Mouse (Mus musculus): Measurements from ENCODE around the gene Plcg2. TPM values are rescaled to one million over a fixed set of nuclear protein-coding genes. Genes with fewer than 3 reads are reported as not detected.

Plcg2 gene
- total and polyA plus RNA-seq, 2 experiments: 0.95 to 1.8 TPM

GRCm38 (mm10) chr8:117595001-117595400 lies 96.9 kb downstream of the Plcg2 start:
- no peaks in the 10 kb centered on the region for H3K27me3 ChIP-seq (ENCODE audit: control insufficient read depth, insufficient read depth, low read length)
- H3K79me2 ChIP-seq (ENCODE audit: control insufficient read depth, insufficient read depth, low read length): no peaks in the 10 kb centered on the region
- WGBS: 17% methylated on average over 2 of the region's 2 CpGs
- H3K36me3 ChIP-seq (ENCODE audit: control insufficient read depth, insufficient read depth, low read length): no peaks in the 10 kb centered on the region
- H3K4me3 ChIP-seq (ENCODE audit: insufficient read depth, low read depth, low read length): no peak overlapping the region
- no peak overlapping the region for H3K27ac ChIP-seq (replicated peaks; ENCODE audit: insufficient read depth, low read depth, low read length)
- no peak overlapping the region for H3K9ac ChIP-seq (ENCODE audit: low read depth, low read length)
- peaks cover 7% of the 10 kb centered on the region; the same call in 1 of the 2 replicates for H3K4me1 ChIP-seq (ENCODE audit: control insufficient read depth, insufficient read depth, low read length)
- DNase-seq (ENCODE audit: extremely low read depth, low read depth, low spot score): peak; percentile 95
- no peak for TF ChIP-seq POLR2A (IDR thresholded peaks at IDR 0.05; ENCODE audit: extremely low read depth, insufficient read depth, low read length)
- no peak for TF ChIP-seq CTCF (IDR thresholded peaks at IDR 0.05; ENCODE audit: low read depth, low read length)

GRCm38 (mm10) chr8:117596777-117597176 lies 98.7 kb downstream of the Plcg2 start:
- H3K27ac ChIP-seq (replicated peaks; ENCODE audit: insufficient read depth, low read depth, low read length): no peak overlapping the region
- no peak for TF ChIP-seq CTCF (IDR thresholded peaks at IDR 0.05; ENCODE audit: low read depth, low read length)
- no peak for TF ChIP-seq POLR2A (IDR thresholded peaks at IDR 0.05; ENCODE audit: extremely low read depth, insufficient read depth, low read length)
- 73% methylated on average over 5 of the region's 5 CpGs for WGBS
- H3K4me3 ChIP-seq (ENCODE audit: insufficient read depth, low read depth, low read length): no peak overlapping the region
- no peaks in the 10 kb centered on the region for H3K79me2 ChIP-seq (ENCODE audit: control insufficient read depth, insufficient read depth, low read length)
- H3K27me3 ChIP-seq (ENCODE audit: control insufficient read depth, insufficient read depth, low read length): no peaks in the 10 kb centered on the region
- DNase-seq (ENCODE audit: extremely low read depth, low read depth, low spot score): no peak
- H3K36me3 ChIP-seq (ENCODE audit: control insufficient read depth, insufficient read depth, low read length): no peaks in the 10 kb centered on the region
- H3K9ac ChIP-seq (ENCODE audit: low read depth, low read length): no peak overlapping the region
- H3K4me1 ChIP-seq (ENCODE audit: control insufficient read depth, insufficient read depth, low read length): peaks cover 7% of the 10 kb centered on the region; the same call in 1 of the 2 replicates

GRCm38 (mm10) chr8:117600839-117601238 lies 102.7 kb downstream of the Plcg2 start:
- Histone ChIP-seq H3K4me1 (ENCODE audit: control insufficient read depth, insufficient read depth, low read length) (no peaks in the 10 kb centered on the region), H3K79me2 (ENCODE audit: control insufficient read depth, insufficient read depth, low read length) (no peaks in the 10 kb centered on the region), H3K4me3 (ENCODE audit: insufficient read depth, low read depth, low read length) (no peak overlapping the region), H3K36me3 (ENCODE audit: control insufficient read depth, insufficient read depth, low read length) (no peaks in the 10 kb centered on the region), H3K27ac (replicated peaks; ENCODE audit: insufficient read depth, low read depth, low read length) (no peak overlapping the region), H3K27me3 (ENCODE audit: control insufficient read depth, insufficient read depth, low read length) (no peaks in the 10 kb centered on the region), H3K9ac (ENCODE audit: low read depth, low read length) (no peak overlapping the region)
- whole genome bisulfite sequencing: 76% methylated on average over 13 of the region's 13 CpGs
- TF ChIP-seq CTCF (IDR thresholded peaks at IDR 0.05; ENCODE audit: low read depth, low read length) (peak; percentile 75), POLR2A (IDR thresholded peaks at IDR 0.05; ENCODE audit: extremely low read depth, insufficient read depth, low read length) (no peak)
- DNase-seq (ENCODE audit: extremely low read depth, low read depth, low spot score): no peak

- H3K36me3 ChIP-seq (ENCODE audit: control insufficient read depth, insufficient read depth, low read length): no peaks in the 10 kb centered on the region
- WGBS: 93% methylated on average over 12 of the region's 12 CpGs
- H3K79me2 ChIP-seq (ENCODE audit: control insufficient read depth, insufficient read depth, low read length): no peaks in the 10 kb centered on the region
- no peak for DNase-seq (ENCODE audit: extremely low read depth, low read depth, low spot score)
- no peak overlapping the region for H3K4me3 ChIP-seq (ENCODE audit: insufficient read depth, low read depth, low read length)
- no peak overlapping the region for H3K9ac ChIP-seq (ENCODE audit: low read depth, low read length)
- TF ChIP-seq POLR2A (IDR thresholded peaks at IDR 0.05; ENCODE audit: extremely low read depth, insufficient read depth, low read length): no peak
- TF ChIP-seq CTCF (IDR thresholded peaks at IDR 0.05; ENCODE audit: low read depth, low read length): no peak
- no peak overlapping the region for H3K27ac ChIP-seq (replicated peaks; ENCODE audit: insufficient read depth, low read depth, low read length)
- H3K4me1 ChIP-seq (ENCODE audit: control insufficient read depth, insufficient read depth, low read length): no peaks in the 10 kb centered on the region
- H3K27me3 ChIP-seq (ENCODE audit: control insufficient read depth, insufficient read depth, low read length): no peaks in the 10 kb centered on the region
Observed at GRCm38 (mm10) chr8:117604101-117604500, 106.0 kb downstream of the Plcg2 start.

- WGBS: 92% methylated on average over 14 of the region's 14 CpGs
- no peak overlapping the region for H3K4me3 ChIP-seq (ENCODE audit: insufficient read depth, low read depth, low read length)
- no peaks in the 10 kb centered on the region for H3K79me2 ChIP-seq (ENCODE audit: control insufficient read depth, insufficient read depth, low read length)
- H3K36me3 ChIP-seq (ENCODE audit: control insufficient read depth, insufficient read depth, low read length): no peaks in the 10 kb centered on the region
- no peak for DNase-seq (ENCODE audit: extremely low read depth, low read depth, low spot score)
- TF ChIP-seq CTCF (IDR thresholded peaks at IDR 0.05; ENCODE audit: low read depth, low read length) (no peak), POLR2A (IDR thresholded peaks at IDR 0.05; ENCODE audit: extremely low read depth, insufficient read depth, low read length) (no peak)
- no peak overlapping the region for H3K27ac ChIP-seq (replicated peaks; ENCODE audit: insufficient read depth, low read depth, low read length)
- H3K4me1 ChIP-seq (ENCODE audit: control insufficient read depth, insufficient read depth, low read length): no peaks in the 10 kb centered on the region
- H3K9ac ChIP-seq (ENCODE audit: low read depth, low read length): no peak overlapping the region
- H3K27me3 ChIP-seq (ENCODE audit: control insufficient read depth, insufficient read depth, low read length): no peaks in the 10 kb centered on the region
Observed at GRCm38 (mm10) chr8:117604671-117605070, 106.6 kb downstream of the Plcg2 start.

GRCm38 (mm10) chr8:117605201-117605600 lies 107.1 kb downstream of the Plcg2 start:
- H3K36me3 ChIP-seq (ENCODE audit: control insufficient read depth, insufficient read depth, low read length): no peaks in the 10 kb centered on the region
- no peaks in the 10 kb centered on the region for H3K27me3 ChIP-seq (ENCODE audit: control insufficient read depth, insufficient read depth, low read length)
- H3K9ac ChIP-seq (ENCODE audit: low read depth, low read length): no peak overlapping the region
- TF ChIP-seq POLR2A (IDR thresholded peaks at IDR 0.05; ENCODE audit: extremely low read depth, insufficient read depth, low read length): no peak
- no peak for TF ChIP-seq CTCF (IDR thresholded peaks at IDR 0.05; ENCODE audit: low read depth, low read length)
- H3K79me2 ChIP-seq (ENCODE audit: control insufficient read depth, insufficient read depth, low read length): no peaks in the 10 kb centered on the region
- no peak overlapping the region for H3K4me3 ChIP-seq (ENCODE audit: insufficient read depth, low read depth, low read length)
- no peak for DNase-seq (ENCODE audit: extremely low read depth, low read depth, low spot score)
- H3K4me1 ChIP-seq (ENCODE audit: control insufficient read depth, insufficient read depth, low read length): no peaks in the 10 kb centered on the region
- no peak overlapping the region for H3K27ac ChIP-seq (replicated peaks; ENCODE audit: insufficient read depth, low read depth, low read length)
- WGBS: 89% methylated on average over 8 of the region's 8 CpGs

Measured in liver, adult 2 months (tissue).